Mouse (Mus musculus) CH12.LX (cell line): ENCODE results near the gene Immp2l.

Experiments
- CHD2 ChIP-seq: IDR thresholded peaks from 2 replicates; pipeline ENCODE4 v1.6.1; 2011; ENCODE audit warnings: low read length, improper control_type of control experiment
- CTCF ChIP-seq, 2 experiments: IDR thresholded peaks in 1 of 2; conservative IDR thresholded peaks in 1 of 2; 2 replicates each; pipeline ENCODE4 v1.5.1; 2011 to 2012; ENCODE audit warnings: low read depth in 2 of 2, low read length in 2 of 2, improper control_type of control experiment in 1 of 2, inconsistent platforms in 1 of 2, mild to moderate bottlenecking in 1 of 2, moderate library complexity in 1 of 2
- EP300 ChIP-seq: IDR thresholded peaks from 2 replicates; pipeline ENCODE4 v1.6.1; 2011; ENCODE audit warnings: low read length, improper control_type of control experiment
- MAX ChIP-seq: IDR thresholded peaks from 2 replicates; pipeline ENCODE4 v1.6.1; 2011; ENCODE audit warnings: low read length, improper control_type of control experiment

DNA sequence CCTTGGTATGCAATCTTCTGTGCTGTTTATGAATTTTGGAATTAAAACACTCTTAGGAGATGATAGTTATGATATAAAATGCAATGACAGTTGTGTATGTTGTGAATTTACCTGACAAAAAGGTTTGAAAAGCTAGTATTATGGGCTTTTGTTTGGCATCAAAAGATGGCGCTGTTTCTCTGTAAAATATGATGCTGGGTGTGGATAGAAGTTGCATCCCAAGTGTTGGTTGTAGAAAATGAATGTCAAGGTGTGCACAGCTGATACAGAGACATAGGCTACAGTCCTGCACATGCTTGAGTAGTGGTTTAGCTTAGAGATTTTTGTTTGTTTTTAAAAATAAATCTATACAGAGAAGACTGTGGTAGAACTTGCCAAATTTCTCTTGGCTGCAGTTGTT is 87.6 kb downstream of the Immp2l start:
- TF ChIP-seq CHD2 (no peak), CTCF (conservative IDR thresholded peaks at IDR 0.05 in 1 of 2, IDR thresholded peaks at IDR 0.05 in 1 of 2; ENCODE audit: low read depth in 2 of 2, low read length in 2 of 2) (peak; percentile 9 to 66; a peak in 2 of 4 replicates), EP300 (no peak), MAX (no peak)
